Mouse (Mus musculus) MEL (cell line): ENCODE measurements around the gene Il22ra1.

ENCODE experiments used
- CTCF ChIP-seq, 3 experiments: IDR thresholded peaks in 2 of 3; conservative IDR thresholded peaks in 1 of 3; 2 replicates each; pipeline ENCODE4 v1.5.1; 2011 to 2012; ENCODE audit warnings: low read length in 3 of 3, low read depth in 2 of 3, mild to moderate bottlenecking in 2 of 3, improper control_type of control experiment in 1 of 3, inconsistent platforms in 1 of 3, mixed read lengths in 1 of 3, moderate library complexity in 1 of 3; ENCODE audit not compliant: control insufficient read depth in 1 of 3, insufficient read depth in 1 of 3, poor library complexity in 1 of 3, severe bottlenecking in 1 of 3
- ELF1 ChIP-seq: IDR thresholded peaks from 2 replicates; pipeline ENCODE4 v1.6.1; 2014; ENCODE audit warnings: low read depth, mild to moderate bottlenecking, inconsistent platforms, low read length, improper control_type of control experiment, moderate library complexity
- EP300 ChIP-seq, 2 experiments: IDR thresholded peaks; 2 replicates each; pipeline ENCODE4 v1.6.1; 2011; ENCODE audit warnings: improper control_type of control experiment in 2 of 2, low read length in 2 of 2, low read depth in 1 of 2, mild to moderate bottlenecking in 1 of 2
- HCFC1 ChIP-seq: IDR thresholded peaks from 2 replicates; pipeline ENCODE4 v1.6.1; 2012; ENCODE audit warnings: low read depth, mild to moderate bottlenecking, inconsistent platforms, low read length, improper control_type of control experiment, moderate library complexity
- MAFK ChIP-seq: IDR thresholded peaks from 2 replicates; pipeline ENCODE4 v1.6.1; 2011; ENCODE audit warnings: low read depth, mild to moderate bottlenecking, low read length, improper control_type of control experiment, borderline replicate concordance
- RCOR1 ChIP-seq: IDR thresholded peaks from 2 replicates; pipeline ENCODE4 v1.6.1; 2012; ENCODE audit warnings: low read depth, mild to moderate bottlenecking, inconsistent platforms, low read length, improper control_type of control experiment
- TBP ChIP-seq: IDR thresholded peaks from 2 replicates; pipeline ENCODE4 v1.8.0; 2011; ENCODE audit warnings: low read depth, low read length, improper control_type of control experiment
- USF1 ChIP-seq: IDR thresholded peaks from 2 replicates; pipeline ENCODE4 v1.6.1; 2014; ENCODE audit warnings: low read depth, mild to moderate bottlenecking, inconsistent platforms, low read length, improper control_type of control experiment, moderate library complexity
- ZKSCAN1 ChIP-seq: IDR thresholded peaks from 2 replicates; pipeline ENCODE4 v1.6.1; 2012; ENCODE audit warnings: low read depth, mild to moderate bottlenecking, inconsistent platforms, low read length, improper control_type of control experiment, moderate library complexity

GRCm38 (mm10) chr4:135709072-135709564 is 18.9 kb upstream of the Il22ra1 start:
- TF ChIP-seq MAFK (no peak), EP300 (IDR thresholded peaks at IDR 0.05; ENCODE audit: low read depth in 1 of 2, low read length in 2 of 2) (no peak), ELF1 (no peak), TBP (no peak), ZKSCAN1 (no peak), CTCF (IDR thresholded peaks at IDR 0.05 in 2 of 3, conservative IDR thresholded peaks at IDR 0.05 in 1 of 3; ENCODE audit: control insufficient read depth in 1 of 3, insufficient read depth in 1 of 3, low read depth in 2 of 3, low read length in 3 of 3, poor library complexity in 1 of 3, severe bottlenecking in 1 of 3) (peak; percentile 71 to 92 (median 83)), RCOR1 (no peak), USF1 (no peak), HCFC1 (no peak)
